Mouse (Mus musculus): ENCODE data around the gene Ube2q2.

DNA sequence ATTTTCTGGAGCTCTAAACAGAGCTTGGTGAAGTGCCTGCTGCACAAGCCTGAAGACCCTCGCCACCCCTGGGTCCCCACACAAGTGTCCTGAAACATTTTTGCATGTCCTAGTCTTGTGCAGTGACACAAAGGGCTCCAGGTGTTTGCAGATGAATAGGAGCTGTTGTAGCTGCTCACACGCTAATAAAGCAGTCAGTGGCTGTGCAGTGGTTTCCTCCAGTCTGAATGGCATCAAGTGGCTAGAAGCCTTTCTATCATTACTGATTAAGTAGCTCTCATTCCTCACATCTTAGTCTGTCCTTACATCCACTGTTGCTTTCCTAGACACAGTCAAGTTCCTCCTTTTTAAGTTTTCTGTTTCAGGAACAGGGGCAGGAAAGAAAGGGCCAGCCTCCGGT, 67.0 kb downstream of the Ube2q2 start:
- TF ChIP-seq CTCF (IDR thresholded peaks at IDR 0.05; ENCODE audit: low read depth) (no peak), EP300 (IDR thresholded peaks at IDR 0.05; ENCODE audit: low read depth) (no peak)

Measured in heart, postnatal 0 days (tissue).